Mouse (Mus musculus): ENCODE measurements around the gene Lysmd4.

Gene Lysmd4

GRCm38 (mm10) chr7:67222220-67222862 lies at the start of gene Lysmd4:
TSS of gene Lysmd4 (plus strand) at chr7:67222544.
- peak; percentile 91 to 95 for DNase-seq (ENCODE audit: low spot score in 2 of 2)

GRCm38 (mm10) chr7:67173522-67174195 lies 48.7 kb upstream of the Lysmd4 start:
- DNase-seq (ENCODE audit: low spot score in 2 of 2), result no peak

- no peak for DNase-seq (ENCODE audit: low spot score in 2 of 2)
Observed at GRCm38 (mm10) chr7:67183786-67184185, 38.6 kb upstream of the Lysmd4 start.

GRCm38 (mm10) chr7:67199412-67199811 lies 22.9 kb upstream of the Lysmd4 start:
- peak; percentile 32 to 62 for DNase-seq (ENCODE audit: low spot score in 2 of 2)

GRCm38 (mm10) chr7:67203625-67204024 lies 18.7 kb upstream of the Lysmd4 start:
- no peak for DNase-seq (ENCODE audit: low spot score in 2 of 2)

GRCm38 (mm10) chr7:67205734-67206425 lies 16.5 kb upstream of the Lysmd4 start:
- no peak for DNase-seq (ENCODE audit: low spot score in 2 of 2)

- no peak for DNase-seq (ENCODE audit: low spot score in 2 of 2)
Observed at GRCm38 (mm10) chr7:67206496-67206895, 15.8 kb upstream of the Lysmd4 start.

GRCm38 (mm10) chr7:67207701-67208100 lies 14.6 kb upstream of the Lysmd4 start:
- DNase-seq (ENCODE audit: low spot score in 2 of 2), result no peak

GRCm38 (mm10) chr7:67208317-67208716 lies 14.0 kb upstream of the Lysmd4 start:
- DNase-seq (ENCODE audit: low spot score in 2 of 2), result no peak

GRCm38 (mm10) chr7:67210004-67210833 lies 12.1 kb upstream of the Lysmd4 start:
- no peak for DNase-seq (ENCODE audit: low spot score in 2 of 2)

GRCm38 (mm10) chr7:67211341-67211740 lies 11.0 kb upstream of the Lysmd4 start:
- no peak for DNase-seq (ENCODE audit: low spot score in 2 of 2)

- DNase-seq (ENCODE audit: low spot score in 2 of 2), result no peak
Observed at GRCm38 (mm10) chr7:67211971-67212370, 10.4 kb upstream of the Lysmd4 start.

GRCm38 (mm10) chr7:67213589-67213988 lies 8.8 kb upstream of the Lysmd4 start:
- DNase-seq (ENCODE audit: low spot score in 2 of 2), result no peak

GRCm38 (mm10) chr7:67216351-67216750 lies 6.0 kb upstream of the Lysmd4 start:
- DNase-seq (ENCODE audit: low spot score in 2 of 2), result no peak

- DNase-seq (ENCODE audit: low spot score in 2 of 2), result peak in 1 of 2 experiments; percentile 62
Observed at GRCm38 (mm10) chr7:67217025-67217424, 5.3 kb upstream of the Lysmd4 start.

- no peak for DNase-seq (ENCODE audit: low spot score in 2 of 2)
Observed at GRCm38 (mm10) chr7:67225943-67226625, 3.7 kb downstream of the Lysmd4 start.

GRCm38 (mm10) chr7:67227538-67227937 lies 5.2 kb downstream of the Lysmd4 start:
- no peak for DNase-seq (ENCODE audit: low spot score in 2 of 2)

GRCm38 (mm10) chr7:67228390-67228789 lies 6.0 kb downstream of the Lysmd4 start:
- peak in 1 of 2 experiments; percentile 53 for DNase-seq (ENCODE audit: low spot score in 2 of 2)

- peak in 1 of 2 experiments; percentile 28 for DNase-seq (ENCODE audit: low spot score in 2 of 2)
Observed at GRCm38 (mm10) chr7:67228891-67229602, 6.7 kb downstream of the Lysmd4 start.

- no peak for DNase-seq (ENCODE audit: low spot score in 2 of 2)
Observed at GRCm38 (mm10) chr7:67229701-67230100, 7.4 kb downstream of the Lysmd4 start.

- no peak for DNase-seq (ENCODE audit: low spot score in 2 of 2)
Observed at GRCm38 (mm10) chr7:67230221-67230620, 7.9 kb downstream of the Lysmd4 start.
